Mouse (Mus musculus) limb, embryonic 11.5 days (tissue): ENCODE data around the gene Zfp62. TPM values are rescaled to one million over a fixed set of nuclear protein-coding genes. Genes with fewer than 3 reads are reported as not detected.

ENCODE experiments used
- ATAC-seq: fragments of 200-750 bp; cut with Nextera tagmentation; 2 replicates; pipeline ENCODE4 v1.8.0; 2017; ENCODE audit warnings: low read depth; ENCODE audit not compliant: insufficient number of reproducible peaks, low FRiP score, low TSS enrichment
- DNase-seq: peaks from one replicate; pipeline ENCODE4 v3.0.0-alpha.2; 2015; ENCODE audit warnings: low spot score
- H3K27ac ChIP-seq: fragments of 300-500 bp; sonication (generic); replicated peaks from 2 replicates; pipeline ENCODE4 v1.5.1; 2014; ENCODE audit warnings: low read depth, mild to moderate bottlenecking, low read length
- H3K27me3 ChIP-seq: fragments of 300-500 bp; sonication (generic); 2 replicates; pipeline ENCODE4 v1.6.1; 2014; ENCODE audit warnings: mild to moderate bottlenecking, low read length, mixed read lengths; ENCODE audit not compliant: control insufficient read depth, insufficient read depth
- H3K36me3 ChIP-seq: fragments of 300-500 bp; sonication (generic); 2 replicates; pipeline ENCODE4 v1.6.1; 2014; ENCODE audit warnings: mild to moderate bottlenecking, low read length, moderate library complexity, mixed read lengths; ENCODE audit not compliant: control insufficient read depth, insufficient read depth
- H3K4me1 ChIP-seq: fragments of 300-500 bp; sonication (generic); 2 replicates; pipeline ENCODE4 v1.6.1; 2014; ENCODE audit warnings: low read length, mixed read lengths; ENCODE audit not compliant: control insufficient read depth, insufficient read depth
- H3K4me2 ChIP-seq: fragments of 300-500 bp; sonication (generic); 2 replicates; pipeline ENCODE4 v1.6.1; 2014; ENCODE audit warnings: low read depth, mild to moderate bottlenecking, moderate library complexity; ENCODE audit not compliant: severe bottlenecking
- H3K4me3 ChIP-seq: fragments of 300-500 bp; sonication (generic); 2 replicates; pipeline ENCODE4 v1.5.1; 2014; ENCODE audit warnings: low read depth, low read length
- H3K9ac ChIP-seq: fragments of 300-500 bp; sonication (generic); 2 replicates; pipeline ENCODE4 v1.6.1; 2014; ENCODE audit warnings: mild to moderate bottlenecking, low read length
- H3K9me3 ChIP-seq: fragments of 300-500 bp; sonication (generic); 2 replicates; pipeline ENCODE4 v1.6.1; 2016; ENCODE audit warnings: low read length; ENCODE audit not compliant: control insufficient read depth
- WGBS: fragments of 180-500 bp; shearing (Covaris S2); extraction: QIAGEN DNeasy Blood & Tissue Kit; methylation state at CpG from one replicate; pipeline ENCODE4 v1.1.7; 2014; 5-methylcytosine and 5-hydroxymethylcytosine counted together
- polyA plus RNA-seq: library from polyadenylated mRNA; unstranded; fragments of >200 nt; fragmentation: Nextera tagmentation; extraction: Ambion mirVana; gene quantifications from 2 replicates; pipeline ENCODE4 v1.2.1, GENCODE M21; 2014

Gene Zfp62
- polyA plus RNA-seq, 1 experiment from 2014 or later: 54.1 TPM

GRCm38 (mm10) chr11:49219271-49219670 lies 16.2 kb downstream of the Zfp62 start:
- no peak overlapping the region for H3K9ac ChIP-seq
- ATAC-seq: no peak
- H3K36me3 ChIP-seq: peaks cover 20% of the 10 kb centered on the region
- no peaks in the 10 kb centered on the region for H3K4me1 ChIP-seq
- no peaks in the 10 kb centered on the region for H3K27me3 ChIP-seq
- H3K4me3 ChIP-seq: no peak overlapping the region
- no peak for DNase-seq
- WGBS: 88% methylated on average over 2 of the region's 2 CpGs
- H3K4me2 ChIP-seq: no peak overlapping the region
- H3K9me3 ChIP-seq: no peaks in the 10 kb centered on the region
- no peak overlapping the region for H3K27ac ChIP-seq

- Histone ChIP-seq H3K9ac (no peak overlapping the region), H3K9me3 (no peaks in the 10 kb centered on the region), H3K36me3 (no peaks in the 10 kb centered on the region), H3K4me2 (no peak overlapping the region), H3K27ac (no peak overlapping the region), H3K4me1 (no peaks in the 10 kb centered on the region), H3K4me3 (no peak overlapping the region), H3K27me3 (no peaks in the 10 kb centered on the region)
- DNase-seq: no peak
- 57% methylated on average over 1 of the region's 1 CpGs for WGBS
- no peak for ATAC-seq
Measured at GRCm38 (mm10) chr11:49224455-49224854, 21.4 kb downstream of the Zfp62 start.

GRCm38 (mm10) chr11:49232781-49233180 lies 29.7 kb downstream of the Zfp62 start:
- Histone ChIP-seq H3K27ac (no peak overlapping the region), H3K4me2 (no peak overlapping the region), H3K4me1 (no peaks in the 10 kb centered on the region), H3K4me3 (no peak overlapping the region), H3K9me3 (no peaks in the 10 kb centered on the region), H3K27me3 (no peaks in the 10 kb centered on the region), H3K9ac (no peak overlapping the region), H3K36me3 (no peaks in the 10 kb centered on the region)
- no peak for DNase-seq
- 55% methylated on average over 3 of the region's 3 CpGs for WGBS
- no peak for ATAC-seq

GRCm38 (mm10) chr11:49235459-49236207 lies 32.5 kb downstream of the Zfp62 start:
- Histone ChIP-seq H3K9me3 (no peaks in the 10 kb centered on the region), H3K4me1 (no peaks in the 10 kb centered on the region), H3K4me3 (no peak overlapping the region), H3K27me3 (no peaks in the 10 kb centered on the region), H3K4me2 (no peak overlapping the region), H3K27ac (no peak overlapping the region), H3K36me3 (no peaks in the 10 kb centered on the region), H3K9ac (no peak overlapping the region)
- DNase-seq (no peak), ATAC-seq (no peak)
- 67% methylated on average over 3 of the region's 3 CpGs for WGBS

- WGBS: 67% methylated on average over 1 of the region's 1 CpGs
- H3K9ac ChIP-seq: no peak overlapping the region
- no peak for ATAC-seq
- H3K36me3 ChIP-seq: no peaks in the 10 kb centered on the region
- H3K27ac ChIP-seq: no peak overlapping the region
- no peak for DNase-seq
- no peaks in the 10 kb centered on the region for H3K27me3 ChIP-seq
- H3K4me3 ChIP-seq: no peak overlapping the region
- no peaks in the 10 kb centered on the region for H3K4me1 ChIP-seq
- no peak overlapping the region for H3K4me2 ChIP-seq
- H3K9me3 ChIP-seq: no peaks in the 10 kb centered on the region
Measured at GRCm38 (mm10) chr11:49236891-49237290, 33.8 kb downstream of the Zfp62 start.

- no peaks in the 10 kb centered on the region for H3K36me3 ChIP-seq
- ATAC-seq (no peak), DNase-seq (no peak)
- no peaks in the 10 kb centered on the region for H3K27me3 ChIP-seq
- no peaks in the 10 kb centered on the region for H3K9me3 ChIP-seq
- no peak overlapping the region for H3K4me2 ChIP-seq
- 64% methylated on average over 2 of the region's 2 CpGs for WGBS
- H3K4me3 ChIP-seq: no peak overlapping the region
- no peak overlapping the region for H3K27ac ChIP-seq
- no peaks in the 10 kb centered on the region for H3K4me1 ChIP-seq
- H3K9ac ChIP-seq: no peak overlapping the region
Measured at GRCm38 (mm10) chr11:49237532-49237931, 34.4 kb downstream of the Zfp62 start.

- 76% methylated on average over 1 of the region's 1 CpGs for WGBS
- Histone ChIP-seq H3K27me3 (no peaks in the 10 kb centered on the region), H3K4me1 (peaks cover 7% of the 10 kb centered on the region; the same call in 1 of the 2 replicates), H3K9me3 (no peaks in the 10 kb centered on the region), H3K9ac (no peak overlapping the region), H3K36me3 (no peaks in the 10 kb centered on the region), H3K4me2 (no peak overlapping the region), H3K27ac (no peak overlapping the region), H3K4me3 (no peak overlapping the region)
- DNase-seq: no peak
- no peak for ATAC-seq
Measured at GRCm38 (mm10) chr11:49240310-49240709, 37.2 kb downstream of the Zfp62 start.

GRCm38 (mm10) chr11:49240874-49241273 lies 37.8 kb downstream of the Zfp62 start:
- Histone ChIP-seq H3K36me3 (no peaks in the 10 kb centered on the region), H3K4me3 (no peak overlapping the region), H3K27ac (no peak overlapping the region), H3K4me2 (no peak overlapping the region), H3K27me3 (no peaks in the 10 kb centered on the region), H3K4me1 (peaks cover 9% of the 10 kb centered on the region; the same call in 1 of the 2 replicates), H3K9me3 (no peaks in the 10 kb centered on the region), H3K9ac (no peak overlapping the region)
- WGBS: 84% methylated on average over 4 of the region's 4 CpGs
- ATAC-seq (no peak), DNase-seq (no peak)

- no peak for DNase-seq
- Histone ChIP-seq H3K36me3 (no peaks in the 10 kb centered on the region), H3K9ac (no peak overlapping the region), H3K9me3 (no peaks in the 10 kb centered on the region), H3K4me1 (peaks cover 9% of the 10 kb centered on the region; the same call in 1 of the 2 replicates), H3K27me3 (no peaks in the 10 kb centered on the region), H3K27ac (no peak overlapping the region), H3K4me3 (no peak overlapping the region), H3K4me2 (no peak overlapping the region)
- no CpG with 5 or more reads among the region's 1 CpGs for WGBS
- ATAC-seq: no peak
Measured at GRCm38 (mm10) chr11:49241471-49241870, 38.4 kb downstream of the Zfp62 start.
